Mouse (Mus musculus) lung, postnatal 0 days (tissue): ENCODE results near the gene Tpp2.

ENCODE experiments used
- CTCF ChIP-seq: IDR thresholded peaks from 2 replicates; pipeline ENCODE4 v1.5.1; 2016; ENCODE audit warnings: antibody characterized with exemption, mild to moderate bottlenecking
- EP300 ChIP-seq: IDR thresholded peaks from 2 replicates; pipeline ENCODE4 v1.6.1; 2016; ENCODE audit warnings: antibody characterized with exemption, mild to moderate bottlenecking, control low read depth

DNA sequence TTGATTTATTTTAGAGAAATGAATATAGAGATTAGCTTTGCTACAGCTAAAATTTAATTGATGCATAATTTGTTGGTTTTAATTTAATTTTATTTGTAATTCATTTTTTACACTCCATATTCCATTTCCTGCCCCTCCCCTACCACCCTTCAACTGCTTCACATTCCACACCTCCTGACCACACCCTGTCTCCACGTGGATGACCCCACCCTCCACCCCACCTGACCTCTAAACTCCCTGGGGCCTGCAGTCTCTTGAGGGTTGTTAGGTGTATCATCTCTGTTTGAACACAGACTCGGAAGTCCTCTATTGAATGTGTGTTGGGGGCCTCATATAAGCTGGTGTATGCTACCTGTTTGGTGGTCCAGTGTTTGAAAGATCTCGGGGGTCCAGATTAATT lies 37.6 kb downstream of the Tpp2 start:
- no peak for TF ChIP-seq CTCF
- no peak for TF ChIP-seq EP300
